Mouse (Mus musculus) ES-Bruce4 (cell line): ENCODE data around the gene 2510009E07Rik. TPM values are rescaled to one million over a fixed set of nuclear protein-coding genes. Genes with fewer than 3 reads are reported as not detected.

Source experiments
- H3K27ac ChIP-seq: 2 replicates; pipeline ENCODE4 v1.5.1; 2012; ENCODE audit warnings: low read length, inconsistent platforms; ENCODE audit not compliant: insufficient read depth
- H3K27me3 ChIP-seq: 2 replicates; pipeline ENCODE4 v1.6.1; 2012; ENCODE audit warnings: mild to moderate bottlenecking, low read length, inconsistent platforms; ENCODE audit not compliant: control insufficient read depth, poor library complexity, insufficient read depth, severe bottlenecking
- H3K36me3 ChIP-seq: 2 replicates; pipeline ENCODE4 v1.6.1; 2012; ENCODE audit warnings: inconsistent platforms, mild to moderate bottlenecking, low read length, moderate library complexity; ENCODE audit not compliant: control insufficient read depth, poor library complexity, insufficient read depth, severe bottlenecking
- H3K4me1 ChIP-seq: one replicate; pipeline ENCODE4 v1.8.1; 2011; ENCODE audit warnings: low read length; ENCODE audit not compliant: control insufficient read depth, insufficient read depth
- H3K4me3 ChIP-seq: 2 replicates; pipeline ENCODE4 v1.5.1; 2011; ENCODE audit warnings: low read depth, mild to moderate bottlenecking, low read length
- H3K9ac ChIP-seq: 2 replicates; pipeline ENCODE4 v1.6.1; 2012; ENCODE audit warnings: low read depth, mild to moderate bottlenecking, inconsistent platforms; ENCODE audit not compliant: poor library complexity, severe bottlenecking
- H3K9me3 ChIP-seq: replicated peaks from 2 replicates; pipeline ENCODE4 v1.6.1; 2012; ENCODE audit warnings: mild to moderate bottlenecking, low read length, inconsistent platforms; ENCODE audit not compliant: control insufficient read depth, poor library complexity, insufficient read depth, severe bottlenecking
- CTCF ChIP-seq: IDR thresholded peaks from one replicate; pipeline ENCODE4 v1.8.1; 2011; ENCODE audit warnings: low read depth, low read length
- EP300 ChIP-seq: IDR thresholded peaks from 2 replicates; pipeline ENCODE4 v1.6.1; 2011; ENCODE audit warnings: low read depth, low read length; ENCODE audit not compliant: insufficient read depth
- POLR2A ChIP-seq: IDR thresholded peaks from one replicate; pipeline ENCODE4 v1.8.1; 2011; ENCODE audit warnings: low read length; ENCODE audit not compliant: insufficient read depth
- polyA plus RNA-seq: library from polyadenylated mRNA; stranded (reverse); fragments of >200 nt; gene quantifications from 2 replicates; pipeline ENCODE4 v1.2.4, GENCODE M21; 2011; ENCODE audit warnings: low read depth; ENCODE audit not compliant: missing spikeins, insufficient read depth, insufficient read length

Gene 2510009E07Rik
- polyA plus RNA-seq, 1 experiment, result 0.39 TPM

GRCm38 (mm10) chr16:21653151-21653550, 41.3 kb downstream of the 2510009E07Rik start:
- Histone ChIP-seq H3K4me3 (no peak overlapping the region), H3K4me1 (no peaks in the 10 kb centered on the region), H3K27me3 (no peaks in the 10 kb centered on the region), H3K9ac (no peak overlapping the region), H3K36me3 (no peaks in the 10 kb centered on the region), H3K9me3 (peaks cover under 1% of the 10 kb centered on the region; the same call in 1 of the 2 replicates), H3K27ac (no peak overlapping the region)
- TF ChIP-seq POLR2A (no peak), CTCF (no peak), EP300 (no peak)

GRCm38 (mm10) chr16:21651161-21651560, 43.3 kb downstream of the 2510009E07Rik start:
- Histone ChIP-seq H3K9me3 (no peaks in the 10 kb centered on the region), H3K4me3 (no peak overlapping the region), H3K9ac (no peak overlapping the region), H3K4me1 (no peaks in the 10 kb centered on the region), H3K27ac (no peak overlapping the region), H3K36me3 (no peaks in the 10 kb centered on the region), H3K27me3 (no peaks in the 10 kb centered on the region)
- TF ChIP-seq EP300, result no peak
- TF ChIP-seq CTCF, result no peak
- TF ChIP-seq POLR2A, result no peak

- Histone ChIP-seq H3K36me3 (no peaks in the 10 kb centered on the region), H3K4me1 (no peaks in the 10 kb centered on the region), H3K9ac (no peak overlapping the region), H3K27ac (no peak overlapping the region), H3K27me3 (no peaks in the 10 kb centered on the region), H3K9me3 (no peaks in the 10 kb centered on the region), H3K4me3 (no peak overlapping the region)
- TF ChIP-seq CTCF, result no peak
- TF ChIP-seq EP300, result no peak
- no peak for TF ChIP-seq POLR2A
Observed at GRCm38 (mm10) chr16:21650289-21650688, 44.2 kb downstream of the 2510009E07Rik start.

- H3K9ac ChIP-seq, result no peak overlapping the region
- no peaks in the 10 kb centered on the region for H3K27me3 ChIP-seq
- no peak overlapping the region for H3K4me3 ChIP-seq
- H3K4me1 ChIP-seq, result no peaks in the 10 kb centered on the region
- no peak for TF ChIP-seq EP300
- no peak for TF ChIP-seq POLR2A
- no peak for TF ChIP-seq CTCF
- no peaks in the 10 kb centered on the region for H3K9me3 ChIP-seq
- no peak overlapping the region for H3K27ac ChIP-seq
- H3K36me3 ChIP-seq, result no peaks in the 10 kb centered on the region
Observed at GRCm38 (mm10) chr16:21648800-21649199, 45.7 kb downstream of the 2510009E07Rik start.

GRCm38 (mm10) chr16:21646496-21646895, 48.0 kb downstream of the 2510009E07Rik start:
- TF ChIP-seq POLR2A, result no peak
- TF ChIP-seq EP300, result no peak
- no peak for TF ChIP-seq CTCF
- Histone ChIP-seq H3K4me3 (no peak overlapping the region), H3K27me3 (no peaks in the 10 kb centered on the region), H3K27ac (no peak overlapping the region), H3K36me3 (no peaks in the 10 kb centered on the region), H3K4me1 (no peaks in the 10 kb centered on the region), H3K9me3 (no peaks in the 10 kb centered on the region), H3K9ac (no peak overlapping the region)

GRCm38 (mm10) chr16:21645915-21646314, 48.5 kb downstream of the 2510009E07Rik start:
- Histone ChIP-seq H3K27me3 (no peaks in the 10 kb centered on the region), H3K9ac (no peak overlapping the region), H3K36me3 (no peaks in the 10 kb centered on the region), H3K27ac (no peak overlapping the region), H3K9me3 (no peaks in the 10 kb centered on the region), H3K4me1 (no peaks in the 10 kb centered on the region), H3K4me3 (no peak overlapping the region)
- TF ChIP-seq EP300, result no peak
- no peak for TF ChIP-seq CTCF
- TF ChIP-seq POLR2A, result no peak
